Mouse (Mus musculus): ENCODE results near the gene Fanca.

DNA sequence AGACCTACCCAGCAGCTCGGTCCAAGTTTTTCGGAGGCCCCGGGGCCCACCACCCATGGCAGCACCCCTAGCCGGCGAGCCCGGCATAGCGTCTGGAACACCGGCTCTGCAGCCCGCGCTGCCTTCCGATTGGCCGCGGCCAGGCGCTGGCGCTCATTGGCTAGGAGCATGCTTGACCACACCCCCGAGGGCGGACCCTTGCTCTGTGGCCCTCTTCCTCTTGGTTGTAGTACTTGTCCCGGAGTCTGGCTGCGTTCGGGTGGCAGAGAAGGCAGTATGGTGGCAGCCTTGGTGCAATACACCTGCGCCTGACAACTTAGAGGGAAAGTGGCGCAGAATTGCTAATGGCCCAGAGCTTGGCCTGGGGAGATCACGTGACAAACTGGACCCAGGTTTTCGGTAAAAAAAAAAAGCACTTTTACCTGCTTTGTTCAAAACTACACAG lies at the start of gene Fanca:
- TF ChIP-seq CTCF (IDR thresholded peaks at IDR 0.05; ENCODE audit: control insufficient read depth, insufficient read depth, insufficient read length) (no peak), MYOD1 (IDR thresholded peaks at IDR 0.05; ENCODE audit: control insufficient read depth, insufficient read length, low read depth) (no peak), USF1 (IDR thresholded peaks at IDR 0.05; ENCODE audit: low read depth) (peak; percentile 17), FOSL1 (IDR thresholded peaks at IDR 0.05; ENCODE audit: insufficient read depth, low read length, poor library complexity, severe bottlenecking) (no peak)
